Mouse (Mus musculus) forebrain, embryonic 14.5 days (tissue): ENCODE results near the gene Itga9. TPM values are rescaled to one million over a fixed set of nuclear protein-coding genes. Genes with fewer than 3 reads are reported as not detected.
A peak's percentile ranks its signal among the peaks of the same experiment; 100 is the strongest.

ENCODE experiments used
- ATAC-seq: fragments of 200-750 bp; cut with Nextera tagmentation; 2 replicates; pipeline ENCODE4 v1.8.0; 2017; ENCODE audit warnings: mild to moderate bottlenecking, moderate library complexity
- DNase-seq: peaks from one replicate; pipeline ENCODE4 v3.0.0-alpha.2; 2015; ENCODE audit warnings: low spot score
- H3K27ac ChIP-seq: fragments of 300-500 bp; sonication (generic); 2 replicates; pipeline ENCODE4 v1.5.1; 2014; ENCODE audit warnings: low read depth, mild to moderate bottlenecking, control low read depth, low read length, moderate library complexity
- H3K27me3 ChIP-seq: fragments of 300-500 bp; sonication (generic); replicated peaks from 2 replicates; pipeline ENCODE4 v1.6.1; 2014; ENCODE audit warnings: low read length, control low read depth, mixed read lengths; ENCODE audit not compliant: control insufficient read depth, insufficient read depth
- H3K36me3 ChIP-seq: fragments of 300-500 bp; sonication (generic); 2 replicates; pipeline ENCODE4 v1.6.1; 2014; ENCODE audit warnings: low read length, control low read depth; ENCODE audit not compliant: control insufficient read depth, insufficient read depth
- H3K4me1 ChIP-seq: fragments of 300-500 bp; sonication (generic); 2 replicates; pipeline ENCODE4 v1.6.1; 2014; ENCODE audit warnings: antibody characterized with exemption, low read length, control low read depth; ENCODE audit not compliant: control insufficient read depth, insufficient read depth
- H3K4me2 ChIP-seq: fragments of 300-500 bp; sonication (generic); 2 replicates; pipeline ENCODE4 v1.6.1; 2014; ENCODE audit warnings: mild to moderate bottlenecking, control low read depth, low read length
- H3K4me3 ChIP-seq: fragments of 300-500 bp; sonication (generic); 2 replicates; pipeline ENCODE4 v1.5.1; 2014; ENCODE audit warnings: low read depth, low read length, control low read depth
- H3K9ac ChIP-seq: fragments of 300-500 bp; sonication (generic); 2 replicates; pipeline ENCODE4 v1.6.1; 2014; ENCODE audit warnings: mild to moderate bottlenecking, low read length, control low read depth, moderate library complexity
- H3K9me3 ChIP-seq: fragments of 300-500 bp; sonication (generic); replicated peaks from 2 replicates; pipeline ENCODE4 v1.6.1; 2016; ENCODE audit warnings: low read length, control low read depth, mixed read lengths; ENCODE audit not compliant: control insufficient read depth
- WGBS: fragments of 180-500 bp; shearing (Covaris S2); extraction: QIAGEN DNeasy Blood & Tissue Kit; methylation state at CpG from one replicate; pipeline ENCODE4 v1.1.7; 2014; 5-methylcytosine and 5-hydroxymethylcytosine counted together
- polyA plus RNA-seq: library from polyadenylated mRNA; unstranded; fragments of >200 nt; fragmentation: Nextera tagmentation; extraction: Ambion mirVana; gene quantifications from 2 replicates; pipeline ENCODE4 v1.2.1, GENCODE M21; 2014

Gene Itga9
- 0.85 and 0.88 TPM in 2 replicates for polyA plus RNA-seq

GRCm38 (mm10) chr9:118606148-118606816 lies at the start of gene Itga9:
TSS of gene Itga9 (plus strand) at chr9:118606690.
- Histone ChIP-seq H3K9me3 (no peaks in the 10 kb centered on the region), H3K36me3 (no peaks in the 10 kb centered on the region), H3K27me3 (peaks cover 18% of the 10 kb centered on the region; the same call in 1 of the 2 replicates), H3K4me3 (peak within 1 kb of the TSS; percentile 56), H3K4me2 (peak within 1 kb of the TSS; percentile 93), H3K27ac (peak within 1 kb of the TSS; percentile 14; the same call in 1 of the 2 replicates), H3K9ac (peak within 1 kb of the TSS; percentile 70), H3K4me1 (peaks cover 7% of the 10 kb centered on the region)
- ATAC-seq (peak; percentile 89), DNase-seq (peak; percentile 70)
- 20% methylated on average over 22 of the region's 42 CpGs for WGBS

- DNase-seq = peak; percentile 24
- H3K4me3 ChIP-seq = no peak overlapping the region
- H3K36me3 ChIP-seq = peaks cover 85% of the 10 kb centered on the region
- no peaks in the 10 kb centered on the region for H3K9me3 ChIP-seq
- ATAC-seq = no peak
- WGBS = 80% methylated on average over 24 of the region's 24 CpGs
- H3K27me3 ChIP-seq = no peaks in the 10 kb centered on the region
- no peaks in the 10 kb centered on the region for H3K4me1 ChIP-seq
- H3K4me2 ChIP-seq = no peak overlapping the region
- no peak overlapping the region for H3K9ac ChIP-seq
- H3K27ac ChIP-seq = no peak overlapping the region
These were observed 49.3 kb upstream of the Itga9 start for GRCm38 (mm10) chr9:118556951-118557780.

- peaks cover 91% of the 10 kb centered on the region for H3K36me3 ChIP-seq
- no peak overlapping the region for H3K4me3 ChIP-seq
- no peaks in the 10 kb centered on the region for H3K9me3 ChIP-seq
- no peak overlapping the region for H3K9ac ChIP-seq
- ATAC-seq (no peak), DNase-seq (no peak)
- no peaks in the 10 kb centered on the region for H3K27me3 ChIP-seq
- WGBS = 95% methylated on average over 11 of the region's 11 CpGs
- no peak overlapping the region for H3K27ac ChIP-seq
- no peak overlapping the region for H3K4me2 ChIP-seq
- no peaks in the 10 kb centered on the region for H3K4me1 ChIP-seq
These were observed 43.1 kb upstream of the Itga9 start for GRCm38 (mm10) chr9:118563356-118563755.

- Histone ChIP-seq H3K4me3 (no peak overlapping the region), H3K4me2 (no peak overlapping the region), H3K9me3 (no peaks in the 10 kb centered on the region), H3K27ac (no peak overlapping the region), H3K27me3 (no peaks in the 10 kb centered on the region), H3K9ac (no peak overlapping the region), H3K4me1 (no peaks in the 10 kb centered on the region), H3K36me3 (peaks cover 87% of the 10 kb centered on the region)
- DNase-seq (no peak), ATAC-seq (no peak)
- 93% methylated on average over 7 of the region's 7 CpGs for WGBS
These were observed 42.6 kb upstream of the Itga9 start for GRCm38 (mm10) chr9:118563866-118564265.

- Histone ChIP-seq H3K4me1 (no peaks in the 10 kb centered on the region), H3K4me3 (no peak overlapping the region), H3K27ac (no peak overlapping the region), H3K27me3 (no peaks in the 10 kb centered on the region), H3K9ac (no peak overlapping the region), H3K4me2 (no peak overlapping the region), H3K9me3 (no peaks in the 10 kb centered on the region), H3K36me3 (peaks cover 87% of the 10 kb centered on the region)
- ATAC-seq (no peak), DNase-seq (no peak)
- 93% methylated on average over 16 of the region's 16 CpGs for WGBS
These were observed 41.8 kb upstream of the Itga9 start for GRCm38 (mm10) chr9:118564696-118565095.

- WGBS = 86% methylated on average over 6 of the region's 6 CpGs
- Histone ChIP-seq H3K4me2 (no peak overlapping the region), H3K27ac (no peak overlapping the region), H3K36me3 (peaks cover 75% of the 10 kb centered on the region), H3K4me3 (no peak overlapping the region), H3K9me3 (no peaks in the 10 kb centered on the region), H3K27me3 (no peaks in the 10 kb centered on the region), H3K4me1 (no peaks in the 10 kb centered on the region), H3K9ac (no peak overlapping the region)
- DNase-seq = peak; percentile 19
- ATAC-seq = no peak
These were observed 37.2 kb upstream of the Itga9 start for GRCm38 (mm10) chr9:118569328-118569727.

GRCm38 (mm10) chr9:118570865-118571264 lies 35.6 kb upstream of the Itga9 start:
- no peak overlapping the region for H3K4me3 ChIP-seq
- DNase-seq (no peak), ATAC-seq (no peak)
- peaks cover 72% of the 10 kb centered on the region for H3K36me3 ChIP-seq
- H3K9ac ChIP-seq = no peak overlapping the region
- H3K9me3 ChIP-seq = no peaks in the 10 kb centered on the region
- H3K4me1 ChIP-seq = no peaks in the 10 kb centered on the region
- no peak overlapping the region for H3K27ac ChIP-seq
- H3K27me3 ChIP-seq = no peaks in the 10 kb centered on the region
- H3K4me2 ChIP-seq = no peak overlapping the region
- WGBS = 87% methylated on average over 4 of the region's 4 CpGs

- 81% methylated on average over 4 of the region's 4 CpGs for WGBS
- Histone ChIP-seq H3K9me3 (no peaks in the 10 kb centered on the region), H3K4me3 (no peak overlapping the region), H3K36me3 (peaks cover 71% of the 10 kb centered on the region), H3K27ac (no peak overlapping the region), H3K27me3 (no peaks in the 10 kb centered on the region), H3K9ac (no peak overlapping the region), H3K4me2 (no peak overlapping the region), H3K4me1 (no peaks in the 10 kb centered on the region)
- no peak for ATAC-seq
- DNase-seq = no peak
These were observed 34.8 kb upstream of the Itga9 start for GRCm38 (mm10) chr9:118571701-118572100.

GRCm38 (mm10) chr9:118574911-118575310 lies 31.6 kb upstream of the Itga9 start:
- no peak for ATAC-seq
- H3K4me3 ChIP-seq = no peak overlapping the region
- H3K9me3 ChIP-seq = no peaks in the 10 kb centered on the region
- no peak overlapping the region for H3K4me2 ChIP-seq
- H3K4me1 ChIP-seq = no peaks in the 10 kb centered on the region
- H3K27me3 ChIP-seq = no peaks in the 10 kb centered on the region
- no peak overlapping the region for H3K27ac ChIP-seq
- peaks cover 64% of the 10 kb centered on the region for H3K36me3 ChIP-seq
- no peak overlapping the region for H3K9ac ChIP-seq
- WGBS = 95% methylated on average over 5 of the region's 5 CpGs
- DNase-seq = no peak
